Mouse (Mus musculus) layer of hippocampus, adult 2 months (tissue): Measurements from ENCODE around the gene Stab1. TPM values are rescaled to one million over a fixed set of nuclear protein-coding genes. Genes with fewer than 3 reads are reported as not detected.

ENCODE experiments used
- DNase-seq, 2 experiments: peaks; one replicate each; pipeline ENCODE4 v3.0.0; 2022; ENCODE audit warnings: low spot score in 2 of 2
- H3K27ac ChIP-seq: fragments of 200-600 bp; 2 replicates; pipeline ENCODE4 v1.8.1; 2022
- H3K4me3 ChIP-seq: fragments of 200-600 bp; 2 replicates; pipeline ENCODE4 v1.8.1; 2022; ENCODE audit warnings: mild to moderate bottlenecking
- CTCF ChIP-seq: fragments of 200-600 bp; conservative IDR thresholded peaks from 2 replicates; pipeline ENCODE4 v1.8.1; 2022; ENCODE audit warnings: antibody characterized with exemption, mild to moderate bottlenecking, moderate library complexity
- total RNA-seq, 2 experiments: library from RNA; stranded (reverse); gene quantifications; 2 replicates each; pipeline ENCODE4 v1.2.3; 2021

Gene Stab1
- total RNA-seq, 2 experiments from 2014 or later: 23.2 TPM

DNA sequence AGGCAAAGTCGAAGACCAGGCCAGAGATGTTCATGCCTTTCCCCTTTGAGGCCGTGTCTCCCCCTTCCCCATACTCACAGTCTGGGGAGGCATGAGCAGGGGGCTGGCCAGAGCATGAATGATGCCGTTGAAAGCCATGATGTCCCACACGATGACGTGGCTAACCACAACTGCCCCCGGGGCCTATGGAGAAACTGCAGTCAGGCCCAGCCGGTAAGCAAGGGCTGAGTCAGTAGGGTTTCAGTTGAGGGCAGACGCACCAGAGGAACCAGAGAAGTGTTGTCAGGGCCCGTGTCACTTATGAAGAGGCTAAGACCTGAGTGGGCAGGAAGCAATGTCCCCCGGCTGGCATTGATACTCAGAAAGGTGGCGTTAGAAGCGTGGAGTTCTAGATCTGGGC lies 28.8 kb downstream of the Stab1 start:
- no peak for TF ChIP-seq CTCF
- no peak overlapping the region for H3K27ac ChIP-seq
- H3K4me3 ChIP-seq: no peak overlapping the region
- no peak for DNase-seq

DNA sequence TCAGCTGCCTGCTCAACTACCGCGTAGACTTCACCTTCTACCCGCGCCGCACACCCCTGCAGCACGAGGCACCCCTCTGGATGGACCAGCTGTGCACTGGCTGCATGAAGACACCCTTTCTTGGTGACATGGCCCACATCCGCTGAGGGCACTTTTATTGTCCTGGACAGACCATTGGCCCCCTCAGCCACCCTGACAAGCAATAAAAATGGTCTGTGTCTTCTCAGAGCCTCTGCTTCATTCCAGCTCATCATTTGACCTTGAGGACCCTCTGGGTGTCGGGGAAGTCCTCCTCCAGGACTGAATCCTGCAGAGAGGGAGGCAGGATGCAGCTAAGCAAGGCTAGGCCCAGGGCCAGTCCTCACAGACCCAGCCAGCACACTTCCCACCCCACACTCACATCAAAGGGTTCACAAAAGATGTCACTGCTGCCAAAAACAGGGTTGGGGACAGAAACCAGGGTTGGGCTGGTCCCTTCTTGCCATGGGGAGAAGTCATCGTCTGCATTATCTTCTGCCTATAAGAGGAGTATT lies 29.5 kb downstream of the Stab1 start:
- Histone ChIP-seq H3K27ac (no peak overlapping the region), H3K4me3 (peak overlapping the region; percentile 43)
- TF ChIP-seq CTCF: no peak
- no peak for DNase-seq

DNA sequence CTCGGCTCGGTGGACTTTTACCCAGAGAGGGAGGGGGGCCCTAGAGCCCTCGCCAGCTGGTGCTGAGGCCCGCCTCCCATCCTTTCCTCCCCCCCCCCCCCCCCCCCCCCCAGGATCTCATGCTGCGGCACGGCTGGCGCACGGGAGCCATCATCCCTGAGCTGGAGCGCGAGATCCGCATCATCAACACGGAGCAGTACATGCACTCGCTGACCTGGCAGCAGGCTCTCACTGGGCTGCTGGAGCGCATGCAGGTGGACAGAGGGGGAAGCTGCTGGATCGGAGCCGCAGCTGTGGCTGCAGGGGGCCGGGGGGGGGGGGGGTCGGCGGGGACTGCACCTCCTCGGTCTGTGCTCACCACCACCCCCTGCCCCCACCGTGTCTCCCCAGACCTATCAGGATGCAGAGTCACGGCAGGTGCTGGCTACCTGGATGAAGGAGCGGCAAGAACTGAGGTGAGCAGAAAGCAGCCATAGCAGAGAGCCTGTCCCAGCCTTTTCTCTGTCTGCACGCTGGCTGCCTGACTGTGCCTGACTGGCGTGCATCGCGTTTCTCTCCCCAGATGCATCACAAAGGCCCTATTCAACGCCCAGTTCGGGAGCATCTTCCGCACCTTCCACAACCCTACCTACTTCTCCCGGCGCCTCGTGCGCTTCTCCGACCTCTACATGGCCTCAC lies 30.1 kb downstream of the Stab1 start:
- TF ChIP-seq CTCF: no peak
- H3K27ac ChIP-seq: peak overlapping the region; percentile 72
- peak overlapping the region; percentile 43 for H3K4me3 ChIP-seq
- no peak for DNase-seq

DNA sequence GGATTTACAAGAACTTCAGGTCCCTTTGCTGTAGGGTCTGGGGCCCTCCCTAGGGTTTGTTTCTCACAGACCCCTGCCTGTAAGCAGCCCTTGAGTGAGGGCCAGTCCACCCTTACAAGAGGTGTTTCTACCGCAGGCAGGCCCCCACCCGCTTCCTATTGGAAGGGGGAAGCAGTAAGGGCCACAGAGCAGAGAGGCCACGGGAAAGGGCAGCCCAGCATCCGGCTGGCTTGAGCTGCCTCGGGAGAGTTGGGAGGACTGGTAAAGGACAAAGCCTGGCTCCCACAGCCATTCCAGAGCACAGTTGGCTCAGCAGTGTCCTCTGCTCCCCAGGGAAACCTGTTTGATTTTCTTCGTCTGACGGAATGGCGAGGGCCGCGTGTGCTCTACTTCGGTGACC lies 30.6 kb downstream of the Stab1 start:
- H3K27ac ChIP-seq: peak overlapping the region; percentile 72
- peak overlapping the region; percentile 43; the same call in 1 of the 2 replicates for H3K4me3 ChIP-seq
- TF ChIP-seq CTCF: no peak
- no peak for DNase-seq

DNA sequence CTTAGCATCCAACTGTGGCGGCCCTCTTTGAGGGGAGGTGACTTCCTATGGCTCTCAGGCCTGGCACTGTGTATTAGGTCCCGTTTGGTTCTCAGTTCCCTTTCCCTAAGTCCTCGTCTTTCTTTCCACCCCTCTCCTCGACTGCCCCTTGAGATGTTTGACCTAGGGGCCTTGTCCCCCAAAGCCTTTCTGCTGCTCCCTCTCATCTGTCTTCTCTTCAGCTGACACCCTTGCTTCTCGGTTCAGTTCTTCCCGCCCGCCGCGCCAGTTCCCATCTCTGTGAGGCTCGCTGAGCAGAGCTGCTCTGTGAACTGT lies 31.2 kb downstream of the Stab1 start:
- H3K27ac ChIP-seq: no peak overlapping the region
- no peak for DNase-seq
- TF ChIP-seq CTCF: no peak
- no peak overlapping the region for H3K4me3 ChIP-seq

DNA sequence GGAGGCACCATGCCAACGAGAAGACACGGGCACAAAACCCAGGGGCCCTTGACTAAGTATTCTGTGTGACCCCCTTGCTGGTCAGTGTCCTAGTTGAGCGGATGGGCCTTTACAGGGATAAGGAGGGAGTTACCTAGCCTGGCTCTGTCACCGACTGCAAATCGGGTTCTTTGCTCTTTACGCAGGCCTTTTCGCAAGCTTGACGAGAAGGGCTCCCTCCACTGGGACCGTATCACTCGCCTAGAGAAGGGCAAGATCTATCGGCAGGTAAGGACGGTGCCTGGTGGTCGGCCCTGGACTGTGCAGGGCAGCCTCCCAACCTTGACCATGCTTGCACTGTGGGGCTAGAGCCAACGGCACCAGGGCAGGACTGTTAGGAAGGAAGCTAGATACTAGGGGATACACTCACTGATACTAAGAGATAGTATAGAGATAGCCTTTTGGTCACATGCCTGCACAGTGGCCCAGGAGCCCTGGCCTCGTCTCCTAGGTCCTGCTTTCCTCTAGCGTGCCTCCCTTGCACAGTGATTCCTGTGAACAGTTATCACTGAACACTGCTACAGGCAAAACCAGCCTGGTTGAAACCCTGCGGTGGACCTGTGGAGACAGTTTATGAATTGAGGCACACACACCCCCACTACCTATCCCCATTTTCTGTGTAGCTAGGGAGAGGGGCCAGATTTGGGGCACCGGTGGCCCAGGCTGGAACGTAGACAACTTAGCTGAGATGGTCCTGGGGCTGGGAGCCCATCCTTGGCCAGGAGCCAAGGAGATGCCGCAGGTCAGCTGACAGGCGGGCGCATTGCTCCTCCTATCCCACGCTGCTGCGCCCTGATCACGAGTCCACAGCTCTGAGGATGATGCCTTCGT lies 31.8 kb downstream of the Stab1 start:
- no peak for TF ChIP-seq CTCF
- Histone ChIP-seq H3K27ac (no peak overlapping the region), H3K4me3 (no peak overlapping the region)
- DNase-seq: no peak

DNA sequence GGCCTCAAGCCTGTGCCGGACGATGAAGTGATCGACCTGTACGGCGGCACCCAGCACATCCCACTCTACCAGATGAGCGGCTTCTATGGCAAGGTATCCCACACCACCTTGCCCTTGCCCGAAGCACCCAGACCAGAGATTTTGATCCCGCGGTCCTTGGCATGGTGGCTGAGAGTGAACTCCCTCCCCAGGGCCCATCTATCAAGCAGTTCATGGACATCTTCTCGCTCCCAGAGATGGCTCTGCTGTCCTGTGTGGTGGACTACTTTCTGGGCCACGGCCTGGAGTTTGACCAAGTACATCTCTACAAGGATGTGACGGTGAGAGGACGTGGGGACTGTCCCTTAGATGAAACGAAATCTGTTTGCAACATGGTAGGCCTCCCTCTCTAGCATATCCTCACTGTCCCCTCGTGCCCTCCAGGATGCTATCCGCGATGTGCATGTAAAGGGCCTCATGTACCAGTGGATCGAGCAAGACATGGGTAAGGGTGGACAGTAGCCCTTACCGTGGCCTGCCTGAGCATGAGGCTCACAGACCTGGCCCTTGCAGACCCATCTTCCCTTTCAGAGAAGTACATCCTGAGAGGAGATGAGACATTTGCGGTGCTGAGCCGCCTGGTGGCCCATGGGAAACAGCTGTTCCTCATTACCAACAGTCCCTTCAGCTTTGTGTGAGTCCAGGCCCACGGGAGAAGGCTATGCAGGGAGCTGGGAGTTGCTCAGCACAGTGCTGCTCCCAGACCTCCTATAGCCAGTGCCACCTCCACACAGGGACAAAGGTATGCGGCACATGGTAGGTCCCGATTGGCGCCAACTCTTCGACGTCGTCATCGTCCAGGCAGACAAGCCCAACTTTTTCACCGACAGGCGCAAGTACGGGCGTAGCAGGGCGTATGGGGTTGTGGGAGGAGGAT lies 32.7 kb downstream of the Stab1 start:
- no peak overlapping the region for H3K4me3 ChIP-seq
- no peak for TF ChIP-seq CTCF
- DNase-seq: no peak
- no peak overlapping the region for H3K27ac ChIP-seq

DNA sequence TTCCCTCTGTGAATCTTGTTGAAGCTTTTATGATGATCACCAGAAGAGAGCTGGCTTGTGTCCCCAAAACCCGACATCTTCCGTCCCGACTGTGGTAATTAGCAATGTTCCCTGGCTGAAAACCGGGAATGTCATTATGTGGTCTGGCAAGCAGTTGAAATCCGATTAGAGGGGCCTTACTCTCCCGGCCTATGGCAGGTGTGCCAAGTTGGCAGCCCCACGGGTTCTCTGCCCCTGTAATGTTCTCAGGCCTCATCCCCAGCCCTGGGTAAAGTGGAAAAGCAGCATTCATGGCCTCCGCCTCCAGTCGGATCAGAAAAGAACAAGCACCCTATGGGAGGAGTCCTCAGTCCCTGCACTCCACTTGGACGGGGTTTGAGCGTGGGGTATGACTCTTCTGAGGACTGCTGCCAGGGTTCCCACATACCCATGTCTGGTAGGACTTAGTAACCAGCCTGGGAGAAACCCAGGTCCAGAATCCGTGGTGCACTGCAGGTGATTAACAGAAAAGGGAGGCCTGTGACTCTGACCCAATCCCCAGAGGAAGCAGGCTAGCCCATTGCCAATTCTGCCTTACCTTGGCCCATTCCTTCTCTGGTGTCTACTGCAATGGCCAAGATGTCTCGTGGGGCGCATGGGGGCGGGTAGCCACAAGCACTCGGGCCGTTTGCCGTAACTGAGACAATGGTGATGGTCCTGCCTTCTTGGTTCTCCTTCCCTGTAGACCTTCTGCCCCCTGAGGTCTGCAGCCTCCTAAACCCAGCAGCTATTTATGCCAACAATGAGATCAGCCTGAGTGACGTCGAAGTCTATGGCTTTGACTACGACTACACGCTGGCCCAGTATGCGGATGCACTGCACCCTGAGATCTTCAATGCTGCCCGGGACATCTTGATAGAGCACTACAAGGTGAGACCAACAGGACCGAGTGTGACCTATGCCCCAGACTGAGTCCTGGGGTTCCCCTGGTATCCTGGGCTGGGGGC lies 34.1 kb downstream of the Stab1 start:
- DNase-seq: no peak
- no peak for TF ChIP-seq CTCF
- H3K27ac ChIP-seq: no peak overlapping the region
- H3K4me3 ChIP-seq: no peak overlapping the region

DNA sequence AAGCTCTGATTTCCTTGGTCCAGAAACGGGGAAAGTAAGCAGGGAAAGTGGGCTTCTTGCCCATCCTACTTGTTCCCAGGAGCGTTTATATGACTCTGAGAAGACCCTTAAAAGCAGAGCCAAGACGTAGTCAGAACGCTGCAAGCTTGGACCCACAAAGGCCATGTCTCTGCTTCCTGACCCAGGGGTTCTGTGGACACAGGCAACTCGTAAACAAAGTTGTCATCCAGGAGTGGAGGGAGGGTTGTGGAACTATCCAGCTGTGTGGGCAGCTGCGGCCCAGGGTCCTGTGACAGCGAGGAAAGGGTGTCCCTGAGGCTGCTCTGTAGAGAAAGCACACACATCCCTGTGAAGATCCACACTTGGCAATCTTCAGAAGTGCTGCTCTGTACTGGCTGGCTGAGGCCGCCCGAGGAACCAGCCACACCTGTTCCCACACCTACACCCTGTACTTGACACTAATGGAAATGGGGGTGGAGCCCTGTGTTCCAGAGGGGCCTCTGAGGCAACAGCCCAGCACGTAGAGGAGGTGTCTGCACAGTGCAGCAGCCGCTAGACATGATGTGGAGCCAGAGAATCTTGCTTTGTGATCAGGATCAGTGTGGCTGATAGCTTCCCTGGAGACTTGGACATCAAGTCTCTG lies 35.3 kb downstream of the Stab1 start:
- Histone ChIP-seq H3K27ac (no peak overlapping the region), H3K4me3 (no peak overlapping the region)
- no peak for TF ChIP-seq CTCF
- no peak for DNase-seq

DNA sequence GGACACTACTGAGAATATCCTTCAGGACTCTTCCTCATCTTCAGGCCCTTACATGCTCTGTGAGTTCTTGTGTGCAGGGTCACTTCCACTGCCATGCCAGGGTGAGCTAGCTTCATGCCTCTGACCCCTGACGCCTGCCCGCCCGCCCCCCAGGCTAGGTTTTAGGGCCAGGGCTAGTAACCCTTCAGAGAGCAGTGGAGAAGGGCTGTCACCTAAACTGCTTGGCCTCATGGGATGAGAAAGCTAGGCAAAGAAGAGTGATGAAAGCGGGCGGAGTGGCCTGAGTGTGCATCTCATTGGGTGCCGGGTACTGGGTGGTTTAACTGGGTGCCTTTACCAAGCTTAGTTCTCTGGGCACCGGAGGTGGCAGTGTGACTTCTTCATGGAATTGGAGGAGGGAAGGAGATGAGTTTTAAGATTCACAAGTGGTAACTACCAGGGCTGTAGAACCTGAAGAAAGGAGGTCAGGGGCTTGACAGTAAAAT lies 35.9 kb downstream of the Stab1 start:
- no peak for TF ChIP-seq CTCF
- H3K4me3 ChIP-seq: no peak overlapping the region
- H3K27ac ChIP-seq: no peak overlapping the region
- no peak for DNase-seq

DNA sequence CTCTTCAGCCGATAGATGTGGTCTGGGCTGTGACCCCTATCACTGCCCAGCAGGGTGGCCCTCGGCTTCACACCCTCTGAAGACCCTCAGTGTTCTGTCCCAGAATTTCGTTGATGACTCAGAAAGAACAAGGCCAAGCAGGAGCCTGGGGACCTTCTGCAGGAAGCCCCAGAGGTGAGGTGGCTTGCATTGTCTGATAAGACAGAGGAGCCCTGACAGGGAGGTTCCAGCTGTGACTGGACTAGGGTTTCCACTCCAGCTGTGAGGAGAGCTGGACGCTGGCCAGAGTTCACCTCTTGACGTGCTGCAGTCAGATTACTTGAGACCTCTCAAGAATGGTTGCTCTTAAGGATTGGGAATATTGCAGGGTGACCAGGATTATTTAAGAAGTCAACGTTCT lies 36.4 kb downstream of the Stab1 start:
- DNase-seq: no peak
- H3K4me3 ChIP-seq: no peak overlapping the region
- no peak overlapping the region for H3K27ac ChIP-seq
- no peak for TF ChIP-seq CTCF
